Mouse (Mus musculus): ENCODE results near the gene Dram2.
"Not testable (repeated sequence)": the region's sequence is repeated elsewhere in the genome, so short reads cannot be mapped to it uniquely, and the experiment has no call there.

The Dram2 gene

DNA sequence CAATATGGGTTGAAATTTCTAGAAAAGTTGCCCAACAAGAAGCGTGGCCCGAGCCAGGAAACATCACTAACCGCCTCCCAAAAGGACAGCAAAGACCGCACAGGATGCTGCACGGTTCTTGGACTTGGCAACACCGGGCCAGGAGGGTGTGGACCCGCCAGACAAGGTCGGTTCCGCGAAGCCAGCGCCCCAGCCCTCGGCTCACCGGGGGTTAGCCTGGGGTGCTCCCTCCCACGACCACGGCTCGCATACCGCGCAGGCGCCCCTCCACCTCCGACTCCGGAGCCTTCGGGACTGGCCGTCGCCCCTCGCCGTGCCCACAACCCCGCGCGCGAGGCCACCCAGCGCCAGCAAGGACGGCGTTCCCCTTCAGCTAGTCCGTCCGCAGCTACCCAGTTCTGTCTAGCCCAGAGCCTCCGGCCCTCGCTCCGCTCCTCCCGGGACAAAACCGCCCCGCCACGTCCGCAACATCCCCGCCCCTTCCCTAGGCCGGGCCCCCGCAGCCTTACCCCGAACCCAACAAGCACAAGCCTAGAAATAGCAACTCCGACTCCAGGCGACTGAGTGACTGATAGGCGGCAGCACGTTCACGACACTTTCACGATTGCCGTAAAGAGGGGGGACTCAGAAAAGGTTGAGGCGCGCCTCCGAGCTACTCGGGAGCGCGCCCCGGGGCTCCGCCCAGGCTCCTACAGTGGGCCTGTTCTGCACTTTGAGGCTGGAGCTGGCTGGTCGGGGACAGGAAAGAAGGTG lies at the start of gene Dram2, which contains the start of gene Cept1:
Dram2 (plus strand) TSS at position 628 of the 753 bp plus-strand sequence.
Cept1 (minus strand) TSS at position 632 of the 753 bp plus-strand sequence.
- peak; percentile 96 for DNase-seq (ENCODE audit: low read depth)

DNA sequence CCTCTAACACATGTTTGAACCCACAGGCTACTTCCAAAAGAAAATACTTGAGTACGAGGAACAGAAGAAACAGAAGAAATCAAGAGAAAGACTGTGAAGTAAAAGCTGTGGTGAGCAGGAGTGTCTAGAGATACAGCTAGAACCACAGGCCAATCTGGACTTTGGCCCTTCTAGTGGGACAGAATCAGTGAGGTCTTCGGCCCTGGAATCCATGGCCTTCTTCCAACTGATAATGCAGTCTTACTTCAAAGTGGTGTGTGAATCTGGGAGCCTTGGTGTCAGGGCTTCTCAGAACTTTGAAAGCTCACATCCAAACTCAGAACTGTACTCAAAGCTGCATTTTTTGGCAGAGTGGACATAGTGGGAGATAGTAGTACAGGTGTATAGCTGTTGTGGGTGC lies 47.1 kb upstream of the Dram2 start:
- DNase-seq (ENCODE audit: low read depth): no peak

DNA sequence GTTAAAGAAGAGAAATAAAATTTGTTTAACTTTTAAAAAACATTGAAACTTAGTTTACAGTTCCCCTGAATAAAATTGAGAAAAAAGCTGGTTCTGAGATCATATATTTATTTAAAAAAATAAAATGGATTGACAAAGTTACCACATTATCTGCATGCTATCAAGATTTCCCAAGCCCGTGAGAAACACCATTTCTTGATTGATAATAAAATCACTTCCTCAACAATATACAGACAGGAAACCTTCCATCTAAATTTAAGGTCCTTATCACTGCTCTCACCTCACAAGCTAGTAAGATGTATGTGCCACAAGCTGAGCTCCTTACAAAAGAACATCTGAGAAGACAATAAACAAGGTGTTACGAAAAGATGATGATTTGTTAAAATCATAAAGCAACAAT lies 44.7 kb upstream of the Dram2 start:
- no peak for DNase-seq (ENCODE audit: low read depth)

DNA sequence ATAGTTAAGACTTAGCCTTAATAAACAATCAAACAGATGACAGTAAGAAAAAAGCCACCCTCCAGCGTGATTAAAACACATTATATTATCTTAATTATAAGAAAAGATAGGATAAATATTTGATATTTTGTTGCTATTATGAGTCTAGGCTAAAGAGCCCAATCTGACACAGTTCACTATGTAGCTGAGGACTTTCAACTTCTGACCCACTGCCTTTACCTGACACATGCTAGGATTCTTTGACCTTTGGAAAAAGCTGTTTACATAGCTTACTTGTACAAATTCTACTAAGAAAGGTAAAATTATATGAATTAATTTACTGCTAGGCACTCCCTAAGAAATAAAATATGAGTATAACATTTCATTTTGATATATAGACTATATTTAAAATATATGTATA lies 36.9 kb upstream of the Dram2 start:
- no peak for DNase-seq (ENCODE audit: low read depth)

DNA sequence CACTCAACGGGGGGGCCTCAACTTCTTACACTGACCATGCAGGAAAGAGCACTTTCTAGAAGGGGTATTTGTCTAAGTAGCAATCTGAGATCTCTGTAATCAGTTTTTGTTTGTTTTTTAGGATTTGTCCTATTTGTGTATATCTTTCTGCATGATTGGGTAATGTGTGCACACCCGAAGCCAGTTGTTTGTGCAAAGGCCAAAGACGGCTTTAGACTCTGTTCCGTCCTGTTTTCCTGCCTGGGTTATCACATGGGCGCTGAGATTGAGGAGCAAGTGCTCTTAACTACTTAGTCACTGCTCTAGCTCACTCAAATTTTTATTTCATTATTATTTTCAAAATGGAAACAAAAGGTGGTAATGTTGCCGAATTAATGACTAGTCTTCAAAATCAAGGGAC lies 32.6 kb upstream of the Dram2 start:
- DNase-seq (ENCODE audit: low read depth): no peak

DNA sequence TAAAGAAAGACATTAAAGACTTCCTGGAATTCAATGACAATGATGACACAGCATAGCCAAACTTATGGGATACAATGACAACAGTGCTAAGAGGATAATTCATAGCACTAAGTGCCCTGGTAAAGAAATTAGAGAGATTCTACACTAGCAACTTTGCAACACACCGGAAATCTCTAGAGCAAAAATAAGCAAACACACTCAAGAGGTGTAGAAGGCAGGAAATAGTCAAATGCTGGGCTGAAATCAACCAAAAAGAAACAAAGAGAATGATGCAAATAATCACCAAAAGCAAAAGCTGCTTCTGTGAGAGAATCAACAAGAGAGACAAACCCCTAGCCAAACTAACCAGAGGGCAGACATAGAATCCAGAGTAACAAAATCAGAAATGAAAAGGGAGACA lies 24.9 kb upstream of the Dram2 start:
- DNase-seq (ENCODE audit: low read depth): peak; percentile 24

DNA sequence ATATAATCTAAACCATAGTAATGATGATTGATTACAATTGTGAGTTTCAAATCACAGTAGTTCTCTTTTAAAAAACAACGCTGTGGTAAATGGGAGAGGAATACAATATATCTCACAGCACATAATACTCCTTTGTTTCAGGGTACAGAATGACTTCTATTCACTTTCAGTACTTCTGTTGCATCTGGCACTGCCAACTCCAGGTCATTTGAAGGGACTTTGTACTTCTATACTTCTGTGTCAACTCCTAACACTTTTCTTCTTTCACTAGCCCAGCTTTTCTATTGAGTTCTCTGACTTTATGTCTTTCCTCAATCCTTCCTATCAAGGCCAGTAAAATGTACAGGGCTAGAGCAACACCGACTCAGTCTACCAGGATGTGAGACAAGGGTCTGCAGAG lies 21.2 kb upstream of the Dram2 start:
- no peak for DNase-seq (ENCODE audit: low read depth)

DNA sequence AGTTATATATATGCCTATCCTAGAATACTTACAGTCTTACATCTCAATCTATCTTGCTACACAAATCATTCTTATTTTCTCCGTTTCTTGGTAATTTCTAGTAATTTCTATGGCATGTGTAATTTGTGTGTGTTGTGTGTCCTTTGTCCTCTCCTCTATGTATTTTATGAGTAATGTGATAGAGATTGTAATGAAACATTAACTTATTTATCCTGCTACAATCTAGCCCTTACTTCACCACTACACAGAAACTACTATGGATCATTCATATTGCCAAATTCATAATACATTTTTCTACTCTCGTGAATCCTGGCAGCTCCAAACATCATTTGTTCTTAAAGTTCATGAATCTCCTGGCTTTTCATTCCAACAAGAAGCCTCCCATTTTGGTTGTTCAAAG lies 19.6 kb upstream of the Dram2 start:
- no peak for DNase-seq (ENCODE audit: low read depth)

DNA sequence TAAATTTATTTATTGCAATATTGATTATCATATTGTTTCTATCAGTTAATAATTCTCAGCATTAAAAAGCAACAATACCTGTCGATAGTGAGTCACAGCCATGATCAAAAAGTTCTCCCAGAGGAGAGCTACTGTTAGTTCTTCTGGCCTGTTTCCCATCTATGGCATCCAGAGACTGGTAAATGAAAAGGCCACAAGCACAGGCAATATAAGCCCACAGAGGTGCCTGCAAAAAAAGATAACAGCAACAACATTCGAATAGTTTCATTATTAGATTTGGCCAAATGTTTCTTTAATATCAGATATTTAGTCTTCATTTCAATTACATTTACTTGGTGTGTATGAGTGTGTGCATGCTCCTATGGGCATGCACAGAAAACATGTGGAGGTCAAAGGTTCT lies 14.3 kb upstream of the Dram2 start:
- no peak for DNase-seq (ENCODE audit: low read depth)

DNA sequence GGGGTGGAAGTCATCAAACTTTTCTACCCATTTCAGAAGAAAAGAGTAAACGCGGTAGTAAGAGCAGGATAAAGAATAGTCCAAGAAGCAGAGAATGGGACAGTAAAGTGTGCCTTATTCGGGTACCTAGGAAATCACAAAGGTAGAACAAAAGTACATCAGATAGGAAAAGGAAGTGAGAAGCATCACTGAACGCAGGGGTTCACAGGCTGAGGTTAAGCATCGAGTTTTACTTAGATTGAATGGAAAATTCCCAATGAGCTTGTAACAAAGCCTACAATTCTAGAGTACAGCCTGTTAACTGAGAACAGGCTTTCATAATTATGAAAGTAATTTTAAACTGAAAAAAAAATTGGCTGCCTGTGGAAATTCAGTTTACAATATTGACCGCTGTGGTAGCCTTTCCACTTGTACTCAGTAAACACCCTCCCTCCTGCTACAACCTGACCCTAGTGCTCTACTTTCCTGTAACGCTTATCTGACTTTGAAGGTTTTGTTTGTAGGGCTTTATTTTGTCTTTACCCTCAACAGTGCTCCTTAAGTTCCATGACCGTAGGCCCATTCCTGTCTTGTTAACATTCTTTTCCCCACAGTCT lies 2.8 kb upstream of the Dram2 start:
- DNase-seq (ENCODE audit: low read depth): peak; percentile 48

DNA sequence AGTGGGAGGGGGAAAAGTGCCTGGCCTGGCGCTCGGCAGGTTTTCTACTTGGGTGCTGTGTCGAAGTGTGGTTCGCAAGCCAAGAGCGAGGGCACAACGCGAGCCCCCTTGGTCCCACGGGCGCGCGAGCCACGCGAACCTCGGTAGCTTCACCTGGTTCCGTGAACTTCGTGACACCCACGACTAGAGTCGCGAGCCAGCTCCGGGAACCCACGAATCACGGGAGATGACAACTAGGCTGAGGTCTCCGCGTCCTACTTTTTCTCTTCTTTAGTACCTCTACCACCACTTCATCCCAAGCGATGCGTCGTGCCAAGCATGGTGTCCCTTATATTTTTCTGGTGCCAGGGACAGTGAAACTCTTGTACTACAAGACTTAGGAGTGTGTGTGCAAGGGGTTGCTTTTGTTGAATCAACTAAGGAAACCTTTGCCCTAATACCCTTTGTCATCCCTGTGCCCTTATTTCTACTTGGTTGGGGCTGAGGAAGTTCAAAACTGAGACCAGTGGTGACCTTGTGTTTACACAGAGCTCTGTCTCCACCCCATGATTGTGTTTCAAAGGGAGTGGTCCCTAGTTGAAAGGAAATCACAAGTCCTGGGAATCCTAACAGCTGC lies 434 bp downstream of the Dram2 start:
- DNase-seq (ENCODE audit: low read depth): no peak

DNA sequence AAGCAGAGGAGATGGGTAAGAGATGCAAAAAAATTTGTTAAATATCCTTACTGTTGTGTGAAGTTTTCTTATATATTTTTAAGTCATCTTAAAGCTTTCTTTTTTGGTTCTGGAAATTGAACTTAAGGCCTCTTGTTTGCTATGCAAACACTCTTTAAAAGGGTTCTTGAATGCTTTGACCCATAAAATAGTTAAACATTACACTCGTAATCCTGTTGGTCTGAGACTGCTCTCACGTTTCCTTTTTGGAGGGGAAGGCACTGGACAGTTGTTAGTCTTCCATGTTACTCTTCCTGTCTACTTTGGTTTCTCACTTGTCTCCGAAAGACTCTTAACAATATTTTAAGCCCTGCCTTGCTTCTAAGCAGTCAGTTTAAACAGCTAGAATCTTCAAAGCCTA lies 1.4 kb downstream of the Dram2 start:
- no peak for DNase-seq (ENCODE audit: low read depth)

DNA sequence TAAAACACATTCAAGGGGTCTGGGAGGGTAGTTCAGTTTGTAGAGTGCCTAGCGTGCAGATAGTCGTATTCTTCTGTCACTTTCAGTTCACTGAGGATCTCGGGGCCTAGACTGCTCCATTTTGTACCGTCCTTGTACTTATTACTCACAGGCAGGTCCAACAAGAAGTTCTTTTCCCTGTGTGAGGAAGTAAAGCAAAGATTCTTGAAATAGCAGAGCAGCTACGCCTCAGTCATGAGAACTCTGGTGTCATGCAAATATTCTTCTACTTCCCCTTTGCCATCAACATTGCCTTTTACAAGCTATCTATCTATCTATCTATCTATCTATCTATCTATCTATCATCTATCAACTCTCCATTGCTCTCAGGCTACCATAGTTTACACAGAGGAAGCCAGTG lies 5.8 kb downstream of the Dram2 start:
- DNase-seq (ENCODE audit: low read depth): no peak

DNA sequence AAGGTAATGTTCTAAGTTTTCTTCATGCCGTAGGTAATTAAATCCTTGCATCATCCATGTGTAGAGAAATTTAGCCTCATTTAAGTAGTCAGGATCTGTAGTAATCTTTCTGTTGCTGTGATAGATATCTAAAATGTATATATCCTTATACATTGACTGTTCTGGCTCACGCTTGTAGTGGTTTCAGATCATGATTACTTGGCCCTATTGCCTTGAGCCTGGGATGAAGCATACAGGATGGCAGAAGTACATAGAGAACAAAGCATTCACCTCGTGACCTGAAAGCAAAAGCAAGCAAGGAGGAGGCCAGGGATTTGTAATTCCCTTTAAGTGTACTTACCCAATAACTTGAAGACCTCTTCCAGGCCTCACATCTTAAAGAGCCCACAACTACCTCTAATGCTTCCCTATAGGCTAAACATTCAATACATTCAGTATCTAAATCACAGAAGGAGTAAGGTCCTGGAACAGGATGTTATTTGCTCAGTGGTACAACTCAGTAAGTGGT lies 8.2 kb downstream of the Dram2 start:
- DNase-seq (ENCODE audit: low read depth): no peak

DNA sequence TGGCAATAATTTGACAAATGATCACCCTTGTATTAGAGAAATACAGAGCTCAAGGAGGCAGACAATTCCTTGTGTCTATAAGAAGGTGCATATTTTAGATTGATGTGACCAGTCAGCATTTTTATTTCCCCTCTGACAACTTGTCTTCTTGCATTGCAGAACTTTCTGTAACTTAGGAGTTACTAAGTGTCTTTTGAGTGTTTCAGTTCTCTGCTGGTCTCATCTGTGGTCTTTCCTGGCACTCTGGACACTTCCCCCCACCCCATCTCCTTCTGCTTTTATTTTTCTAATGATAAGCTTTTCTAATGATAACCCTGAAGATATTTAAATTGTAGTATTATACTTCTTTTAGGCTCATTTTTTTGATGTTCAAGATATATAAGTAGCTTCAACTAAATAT lies 10.7 kb downstream of the Dram2 start:
- DNase-seq (ENCODE audit: low read depth): no peak

DNA sequence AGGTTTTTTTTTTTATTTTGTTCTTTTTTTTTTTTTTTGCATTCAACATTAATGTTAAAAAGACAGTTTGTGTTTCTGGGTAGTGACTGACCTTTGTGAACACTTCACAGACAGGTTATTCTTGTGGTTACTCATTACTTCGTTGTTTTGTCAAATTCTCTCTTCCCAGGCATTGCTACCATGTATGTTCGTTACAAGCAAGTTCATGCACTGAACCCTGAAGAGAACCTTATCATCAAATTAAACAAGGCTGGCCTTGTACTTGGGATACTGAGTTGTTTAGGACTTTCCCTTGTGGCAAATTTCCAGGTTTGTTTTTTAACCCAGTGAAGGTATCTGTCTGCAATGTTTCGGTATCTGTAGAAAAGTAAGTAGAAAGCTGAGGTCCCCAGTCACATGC lies 18.3 kb downstream of the Dram2 start:
- DNase-seq (ENCODE audit: low read depth): no peak

DNA sequence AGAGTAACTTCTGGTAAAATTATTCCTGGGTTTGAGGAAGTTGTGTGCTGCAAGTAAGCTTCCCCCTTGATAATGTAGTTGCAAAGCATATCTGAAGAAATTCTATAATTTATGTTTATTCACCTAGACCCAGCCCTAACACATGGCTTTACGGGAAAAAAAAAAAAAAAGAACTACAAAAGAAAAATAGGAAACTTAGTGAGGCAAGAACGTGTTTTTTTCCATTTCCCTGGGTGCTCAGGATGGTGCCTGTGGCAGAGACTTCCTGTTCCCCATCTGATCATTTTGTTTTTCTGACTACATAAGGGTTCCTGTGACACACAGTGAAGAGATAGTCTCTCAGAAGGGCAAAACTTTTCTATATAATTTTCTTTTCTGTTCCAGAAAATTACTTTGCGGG lies 25.6 kb downstream of the Dram2 start:
- DNase-seq (ENCODE audit: low read depth): no peak

DNA sequence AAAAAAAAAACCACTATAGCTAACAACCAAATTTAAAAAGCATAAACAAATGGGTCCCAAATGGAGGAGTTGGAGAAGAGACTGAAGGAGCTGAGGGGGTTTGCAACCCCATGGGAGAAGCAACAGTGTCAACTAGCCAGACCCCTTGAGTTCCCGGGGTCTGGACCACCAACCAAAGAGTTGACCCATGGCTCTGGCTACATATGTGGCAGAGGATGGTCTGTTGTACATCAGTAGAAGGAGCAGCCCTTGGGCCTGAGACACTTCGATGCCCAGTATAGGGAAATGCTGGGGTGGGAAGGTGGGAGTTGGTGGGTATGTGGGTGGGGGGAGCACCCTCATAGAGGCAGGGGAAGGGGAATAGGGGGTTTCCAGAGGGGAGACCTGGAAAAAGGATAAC lies 31.7 kb downstream of the Dram2 start:
- DNase-seq (ENCODE audit: low read depth): no peak

DNA sequence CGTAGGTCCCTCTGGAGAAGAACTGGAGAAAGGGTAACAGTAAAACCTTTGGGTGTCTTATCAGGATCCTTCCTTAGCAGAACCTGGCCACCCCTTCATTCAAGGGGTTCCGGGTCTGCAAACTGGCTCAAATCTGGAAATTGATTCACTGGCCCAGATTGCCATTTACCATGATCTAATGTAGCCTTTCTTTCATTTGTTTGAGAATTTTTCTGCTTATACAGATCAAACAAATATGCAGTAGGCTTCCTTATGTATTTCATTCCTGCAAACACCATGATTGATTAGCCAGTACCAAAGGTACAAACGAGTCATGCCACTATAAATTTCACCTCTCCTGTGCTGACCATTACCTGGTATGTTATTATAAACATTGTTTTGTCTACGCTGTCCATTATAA lies 46.0 kb downstream of the Dram2 start:
- not testable (repeated sequence) for DNase-seq (ENCODE audit: low read depth)

DNA sequence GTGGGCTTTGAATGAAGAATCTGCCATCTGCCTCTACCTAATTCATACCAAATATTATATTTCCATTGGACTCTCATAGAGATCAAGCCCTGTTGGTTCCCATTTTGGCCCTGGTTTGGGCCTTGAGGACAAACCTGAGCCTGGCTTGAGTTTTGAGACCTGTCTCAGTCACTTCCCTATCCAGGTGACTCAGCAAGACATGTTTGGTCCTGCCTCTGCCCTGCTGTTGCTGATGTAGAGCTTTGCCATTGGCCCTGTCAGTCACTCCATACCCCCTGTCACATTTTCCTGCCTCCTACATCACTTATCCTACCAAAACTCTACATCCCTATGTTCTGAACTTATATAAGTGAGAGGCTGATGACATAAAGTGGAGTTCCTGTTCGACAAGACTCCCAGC lies 70.5 kb downstream of the Dram2 start:
- no peak for DNase-seq (ENCODE audit: low read depth)

Data from induced T-regulatory cell, adult 2 months (primary cell).